Mouse (Mus musculus): ENCODE data around the gene Chrnb2. TPM values are rescaled to one million over a fixed set of nuclear protein-coding genes. Genes with fewer than 3 reads are reported as not detected.
"Not testable (repeated sequence)": the region's sequence is repeated elsewhere in the genome, so short reads cannot be mapped to it uniquely, and the experiment has no call there.

Chrnb2 gene
- total RNA-seq (2021) = under 1 TPM; 0.23 to 0.27 TPM
- long read RNA-seq, experiment 1 = 0 reads
- long read RNA-seq, experiment 2 = 0 reads

- peak; percentile 76 to 86 for DNase-seq (ENCODE audit: low spot score in 2 of 2)
Measured at GRCm38 (mm10) chr3:89764119-89764724, at the start of gene Chrnb2. Gene Chrnb2, minus strand, starts transcription at chr3:89764632.

GRCm38 (mm10) chr3:89814051-89814450, 49.6 kb upstream of the Chrnb2 start:
- no peak for DNase-seq (ENCODE audit: low spot score in 2 of 2)

- no peak for DNase-seq (ENCODE audit: low spot score in 2 of 2)
Measured at GRCm38 (mm10) chr3:89812166-89812565, 47.7 kb upstream of the Chrnb2 start.

- no peak for DNase-seq (ENCODE audit: low spot score in 2 of 2)
Measured at GRCm38 (mm10) chr3:89810841-89811240, 46.4 kb upstream of the Chrnb2 start.

- no peak for DNase-seq (ENCODE audit: low spot score in 2 of 2)
Measured at GRCm38 (mm10) chr3:89808638-89809037, 44.2 kb upstream of the Chrnb2 start.

- no peak for DNase-seq (ENCODE audit: low spot score in 2 of 2)
Measured at GRCm38 (mm10) chr3:89807881-89808280, 43.4 kb upstream of the Chrnb2 start.

- DNase-seq (ENCODE audit: low spot score in 2 of 2) = no peak
Measured at GRCm38 (mm10) chr3:89807171-89807570, 42.7 kb upstream of the Chrnb2 start.

GRCm38 (mm10) chr3:89806751-89807150, 42.3 kb upstream of the Chrnb2 start:
- DNase-seq (ENCODE audit: low spot score in 2 of 2) = no peak

GRCm38 (mm10) chr3:89805179-89805578, 40.7 kb upstream of the Chrnb2 start:
- no peak for DNase-seq (ENCODE audit: low spot score in 2 of 2)

- no peak for DNase-seq (ENCODE audit: low spot score in 2 of 2)
Measured at GRCm38 (mm10) chr3:89802876-89803275, 38.4 kb upstream of the Chrnb2 start.

- DNase-seq (ENCODE audit: low spot score in 2 of 2) = no peak
Measured at GRCm38 (mm10) chr3:89801507-89801847, 37.0 kb upstream of the Chrnb2 start.

GRCm38 (mm10) chr3:89800774-89801506, 36.5 kb upstream of the Chrnb2 start:
- no peak for DNase-seq (ENCODE audit: low spot score in 2 of 2)

- not testable (repeated sequence) for DNase-seq (ENCODE audit: low spot score in 2 of 2)
Measured at GRCm38 (mm10) chr3:89800078-89800477, 35.6 kb upstream of the Chrnb2 start.

GRCm38 (mm10) chr3:89799476-89799875, 35.0 kb upstream of the Chrnb2 start:
- no peak for DNase-seq (ENCODE audit: low spot score in 2 of 2)

- DNase-seq (ENCODE audit: low spot score in 2 of 2) = no peak
Measured at GRCm38 (mm10) chr3:89798518-89798917, 34.1 kb upstream of the Chrnb2 start.

GRCm38 (mm10) chr3:89796358-89796757, 31.9 kb upstream of the Chrnb2 start:
- no peak for DNase-seq (ENCODE audit: low spot score in 2 of 2)

GRCm38 (mm10) chr3:89795746-89796145, 31.3 kb upstream of the Chrnb2 start:
- no peak for DNase-seq (ENCODE audit: low spot score in 2 of 2)

- DNase-seq (ENCODE audit: low spot score in 2 of 2) = no peak
Measured at GRCm38 (mm10) chr3:89794616-89795015, 30.2 kb upstream of the Chrnb2 start.

GRCm38 (mm10) chr3:89788680-89789352, 24.4 kb upstream of the Chrnb2 start:
- no peak for DNase-seq (ENCODE audit: low spot score in 2 of 2)

GRCm38 (mm10) chr3:89786275-89786674, 21.8 kb upstream of the Chrnb2 start:
- no peak for DNase-seq (ENCODE audit: low spot score in 2 of 2)

- peak; percentile 75 to 85 for DNase-seq (ENCODE audit: low spot score in 2 of 2)
Measured at GRCm38 (mm10) chr3:89784991-89785753, 20.7 kb upstream of the Chrnb2 start.

GRCm38 (mm10) chr3:89781640-89782039, 17.2 kb upstream of the Chrnb2 start:
- DNase-seq (ENCODE audit: low spot score in 2 of 2) = no peak
